Mouse (Mus musculus) embryonic facial prominence, embryonic 10.5 days (tissue): Measurements from ENCODE around the gene Nt5c2. TPM values are rescaled to one million over a fixed set of nuclear protein-coding genes. Genes with fewer than 3 reads are reported as not detected.

Experiments
- DNase-seq: peaks from one replicate; pipeline ENCODE4 v3.0.0-alpha.2; 2017; ENCODE audit warnings: low spot score
- H3K27ac ChIP-seq: fragments of 300-500 bp; sonication (generic); replicated peaks from 2 replicates; pipeline ENCODE4 v1.5.1; 2016; ENCODE audit warnings: mild to moderate bottlenecking
- H3K27me3 ChIP-seq: fragments of 300-500 bp; sonication (generic); replicated peaks from 2 replicates; pipeline ENCODE4 v1.6.1; 2016; ENCODE audit warnings: low read depth, mild to moderate bottlenecking; ENCODE audit not compliant: poor library complexity, severe bottlenecking
- H3K36me3 ChIP-seq: fragments of 300-500 bp; sonication (generic); replicated peaks from 2 replicates; pipeline ENCODE4 v1.6.1; 2016; ENCODE audit warnings: mild to moderate bottlenecking, moderate library complexity
- H3K4me1 ChIP-seq: fragments of 300-500 bp; sonication (generic); 2 replicates; pipeline ENCODE4 v1.6.1; 2016
- H3K4me3 ChIP-seq: fragments of 300-500 bp; sonication (generic); 2 replicates; pipeline ENCODE4 v1.5.1; 2016; ENCODE audit warnings: mild to moderate bottlenecking, moderate library complexity
- H3K9me3 ChIP-seq: fragments of 300-500 bp; sonication (generic); 2 replicates; pipeline ENCODE4 v1.6.1; 2016; ENCODE audit warnings: mild to moderate bottlenecking
- WGBS: fragments of 180-500 bp; shearing (Covaris S2); methylation state at CpG from one replicate; pipeline ENCODE4 v1.1.7; 2016; 5-methylcytosine and 5-hydroxymethylcytosine counted together
- polyA plus RNA-seq: library from polyadenylated mRNA; unstranded; fragments of >200 nt; fragmentation: Nextera tagmentation; extraction: Ambion mirVana; gene quantifications from 2 replicates; pipeline ENCODE4 v1.2.1, GENCODE M21; 2016

Gene Nt5c2
- polyA plus RNA-seq, 1 experiment from 2014 or later = 73.7 TPM

DNA sequence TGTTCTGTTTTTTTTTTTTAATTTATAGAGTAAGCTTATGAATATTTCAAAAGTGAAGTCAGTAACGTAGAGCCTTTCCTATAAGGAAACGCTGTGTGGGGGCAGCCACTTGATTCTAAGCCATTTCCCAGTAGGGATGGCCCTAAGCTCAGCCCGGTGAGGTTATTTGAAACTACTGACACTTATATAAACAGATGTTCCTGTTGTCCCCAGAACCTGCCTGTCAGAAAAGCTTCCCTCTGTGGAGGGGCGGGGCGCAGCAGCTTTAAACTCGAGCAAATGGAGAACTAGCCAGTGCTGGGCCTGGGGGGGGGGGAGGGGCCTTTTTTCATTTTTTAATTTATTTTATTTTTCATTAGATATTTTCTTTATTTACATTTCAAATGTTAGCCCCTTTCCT is 150.9 kb downstream of the Nt5c2 start:
- Histone ChIP-seq H3K27me3 (no peaks in the 10 kb centered on the region), H3K27ac (no peak overlapping the region), H3K9me3 (no peaks in the 10 kb centered on the region), H3K4me3 (no peak overlapping the region), H3K4me1 (peaks cover 18% of the 10 kb centered on the region), H3K36me3 (no peaks in the 10 kb centered on the region)
- 66% methylated on average over 6 of the region's 6 CpGs for WGBS
- DNase-seq = no peak

DNA sequence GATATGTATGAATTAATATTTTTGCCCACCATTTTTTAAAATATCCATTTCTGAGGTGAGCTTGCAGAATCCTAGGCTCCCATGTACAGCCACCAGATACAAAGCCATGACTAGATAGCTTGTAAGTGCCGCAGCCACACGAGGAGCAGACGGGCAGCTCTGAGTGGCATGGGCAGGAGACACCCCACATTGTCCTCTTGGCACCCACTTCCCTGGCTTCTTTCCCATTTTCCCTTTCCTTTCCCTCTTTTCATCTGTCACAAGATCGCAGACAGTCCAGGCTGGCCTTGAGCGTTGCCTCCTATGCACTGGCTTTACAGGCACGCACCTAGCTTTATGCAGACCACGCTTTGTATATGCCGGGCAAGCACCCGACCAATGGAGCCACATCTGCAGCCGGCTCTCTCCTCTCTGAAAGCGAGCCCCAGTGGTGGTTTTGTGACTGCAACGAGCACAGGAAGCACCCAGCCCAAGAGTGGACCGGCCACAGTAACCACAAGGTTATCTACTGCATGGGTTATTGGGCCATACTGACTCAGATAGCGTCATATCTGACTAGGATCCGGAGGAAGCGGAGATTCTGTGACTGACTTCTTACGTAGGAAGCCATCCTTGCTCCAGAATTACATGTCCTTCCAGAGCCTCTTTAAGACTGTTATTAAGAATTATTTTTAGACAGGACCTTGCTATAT is 151.6 kb downstream of the Nt5c2 start:
- DNase-seq = no peak

DNA sequence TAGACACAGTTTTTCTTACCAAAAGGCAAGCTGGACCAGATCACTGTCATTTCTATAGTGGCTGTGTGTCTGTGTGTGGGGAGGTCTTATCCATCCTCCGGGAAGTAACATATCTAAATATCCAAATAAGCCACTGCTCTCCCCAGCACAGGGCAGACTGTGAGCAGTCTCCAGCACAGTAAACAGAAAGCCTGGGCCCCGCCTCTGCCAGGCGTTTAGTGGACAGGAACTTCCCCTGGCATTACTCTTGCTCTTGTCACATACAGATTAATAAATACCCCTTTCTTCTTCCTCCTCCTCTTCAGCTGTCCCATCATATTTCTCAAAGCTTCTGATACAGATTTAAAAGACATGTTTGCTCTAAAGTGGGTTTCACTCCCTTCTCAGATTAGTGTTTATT is 152.4 kb downstream of the Nt5c2 start:
- H3K9me3 ChIP-seq = no peaks in the 10 kb centered on the region
- H3K36me3 ChIP-seq = no peaks in the 10 kb centered on the region
- WGBS = 62% methylated on average over 3 of the region's 3 CpGs
- no peak overlapping the region for H3K27ac ChIP-seq
- DNase-seq = no peak
- H3K4me3 ChIP-seq = no peak overlapping the region
- H3K4me1 ChIP-seq = peaks cover 16% of the 10 kb centered on the region
- H3K27me3 ChIP-seq = no peaks in the 10 kb centered on the region

More for the DNA sequence above, 151.6 kb downstream of the Nt5c2 start:
- 87% methylated on average over 17 of the region's 17 CpGs for WGBS
- Histone ChIP-seq H3K27me3 (no peaks in the 10 kb centered on the region), H3K4me3 (no peak overlapping the region), H3K9me3 (no peaks in the 10 kb centered on the region), H3K27ac (no peak overlapping the region), H3K36me3 (no peaks in the 10 kb centered on the region), H3K4me1 (peaks cover 14% of the 10 kb centered on the region)

DNA sequence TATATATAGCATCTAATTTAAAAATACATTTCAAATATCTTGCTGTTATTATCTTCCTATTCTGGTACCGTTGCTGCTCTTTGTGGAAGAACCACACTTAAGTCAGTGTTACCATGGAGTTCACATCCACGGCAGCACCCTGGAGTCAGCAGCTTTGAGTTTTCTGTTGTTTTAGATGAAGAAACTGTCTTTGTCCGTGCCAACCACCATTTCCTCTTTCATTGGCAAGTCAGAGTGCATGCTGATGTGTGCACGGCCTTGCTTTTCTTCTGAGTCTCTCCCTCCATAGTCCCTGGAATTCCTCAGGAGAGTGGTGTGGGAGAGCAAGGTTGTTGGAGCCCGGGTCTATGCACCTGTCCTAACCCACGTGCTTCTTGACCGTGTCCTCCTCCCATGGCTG is 156.8 kb downstream of the Nt5c2 start:
- H3K36me3 ChIP-seq = no peaks in the 10 kb centered on the region
- peaks cover 28% of the 10 kb centered on the region for H3K4me1 ChIP-seq
- no peaks in the 10 kb centered on the region for H3K27me3 ChIP-seq
- no peak overlapping the region for H3K4me3 ChIP-seq
- 88% methylated on average over 7 of the region's 7 CpGs for WGBS
- no peak for DNase-seq
- no peak overlapping the region for H3K27ac ChIP-seq
- H3K9me3 ChIP-seq = no peaks in the 10 kb centered on the region

GRCm38 (mm10) chr19:46857277-46857989 is 157.5 kb downstream of the Nt5c2 start:
- Histone ChIP-seq H3K27me3 (no peaks in the 10 kb centered on the region), H3K36me3 (no peaks in the 10 kb centered on the region), H3K9me3 (no peaks in the 10 kb centered on the region), H3K4me3 (no peak overlapping the region), H3K27ac (no peak overlapping the region), H3K4me1 (peaks cover 28% of the 10 kb centered on the region)
- 68% methylated on average over 9 of the region's 9 CpGs for WGBS
- DNase-seq = peak; percentile 22

GRCm38 (mm10) chr19:46856780-46857179 is 158.2 kb downstream of the Nt5c2 start:
- Histone ChIP-seq H3K4me3 (no peak overlapping the region), H3K4me1 (peaks cover 28% of the 10 kb centered on the region), H3K9me3 (no peaks in the 10 kb centered on the region), H3K36me3 (no peaks in the 10 kb centered on the region), H3K27ac (no peak overlapping the region), H3K27me3 (no peaks in the 10 kb centered on the region)
- 39% methylated on average over 10 of the region's 10 CpGs for WGBS
- no peak for DNase-seq

DNA sequence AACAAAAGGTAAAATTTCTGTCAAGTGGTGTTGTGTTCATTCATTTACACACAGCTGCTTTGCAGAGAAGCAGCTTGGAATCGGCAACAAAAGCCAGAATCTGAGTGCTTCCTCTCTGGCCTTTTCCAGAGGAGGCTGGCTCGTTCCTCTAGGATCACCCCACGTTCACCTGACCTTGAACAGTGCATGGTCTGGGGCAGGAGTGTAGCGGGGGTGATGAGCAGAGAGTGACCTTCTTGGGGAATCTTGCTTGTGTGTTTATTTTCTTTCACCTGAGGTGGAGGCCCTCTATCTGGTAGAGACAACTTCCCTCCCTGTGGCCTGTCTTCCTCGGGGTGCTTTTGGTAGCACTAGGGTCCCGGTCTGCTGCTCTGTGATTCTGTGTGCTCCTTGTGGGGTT is 158.7 kb downstream of the Nt5c2 start:
- no peaks in the 10 kb centered on the region for H3K27me3 ChIP-seq
- 62% methylated on average over 6 of the region's 6 CpGs for WGBS
- no peaks in the 10 kb centered on the region for H3K9me3 ChIP-seq
- 0 out of 2 replicates have a peak overlapping the region, but pooled peaks have one; percentile 48 for H3K27ac ChIP-seq
- no peak overlapping the region for H3K4me3 ChIP-seq
- no peak for DNase-seq
- H3K4me1 ChIP-seq = peaks cover 28% of the 10 kb centered on the region
- H3K36me3 ChIP-seq = no peaks in the 10 kb centered on the region

DNA sequence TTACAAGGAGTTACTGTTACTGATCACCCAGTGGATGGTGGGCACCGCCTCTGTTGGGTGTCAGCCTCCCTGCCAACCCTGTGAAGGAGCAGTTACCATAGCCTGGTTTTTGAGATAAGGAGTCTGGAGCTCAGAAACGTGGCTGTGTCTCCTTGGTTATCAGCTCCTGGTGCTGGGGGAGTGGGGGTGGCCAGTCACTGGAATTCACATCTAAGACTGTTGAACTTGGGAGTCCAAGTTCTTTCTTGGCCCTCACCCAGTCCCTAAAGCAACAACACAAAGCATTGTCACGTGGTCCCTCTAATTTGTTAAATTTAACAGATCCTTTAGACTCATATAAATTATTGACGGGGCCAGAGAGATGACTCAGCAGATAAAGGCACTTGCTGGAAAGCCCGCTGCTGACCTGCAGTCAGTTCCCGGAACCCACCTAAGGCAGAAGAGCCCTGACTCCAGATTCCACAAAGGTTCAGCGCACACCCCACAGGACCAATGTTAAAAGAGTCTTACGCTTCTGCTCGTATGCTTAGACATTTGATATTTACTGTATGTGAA is 165.4 kb downstream of the Nt5c2 start:
- 86% methylated on average over 9 of the region's 9 CpGs for WGBS
- H3K27ac ChIP-seq = no peak overlapping the region

GRCm38 (mm10) chr19:46848381-46849268 is 166.3 kb downstream of the Nt5c2 start:
- H3K9me3 ChIP-seq = no peaks in the 10 kb centered on the region
- DNase-seq = no peak
- H3K36me3 ChIP-seq = no peaks in the 10 kb centered on the region
- H3K27me3 ChIP-seq = no peaks in the 10 kb centered on the region
- 0 out of 2 replicates have a peak overlapping the region, but pooled peaks have one; percentile 21 for H3K27ac ChIP-seq
- H3K4me1 ChIP-seq = no peaks in the 10 kb centered on the region
- 83% methylated on average over 14 of the region's 14 CpGs for WGBS
- no peak overlapping the region for H3K4me3 ChIP-seq

More for the DNA sequence above, 165.4 kb downstream of the Nt5c2 start:
- H3K9me3 ChIP-seq = no peaks in the 10 kb centered on the region
- H3K36me3 ChIP-seq = no peaks in the 10 kb centered on the region
- H3K27me3 ChIP-seq = no peaks in the 10 kb centered on the region
- DNase-seq = no peak
- peaks cover 7% of the 10 kb centered on the region for H3K4me1 ChIP-seq
- H3K4me3 ChIP-seq = no peak overlapping the region

DNA sequence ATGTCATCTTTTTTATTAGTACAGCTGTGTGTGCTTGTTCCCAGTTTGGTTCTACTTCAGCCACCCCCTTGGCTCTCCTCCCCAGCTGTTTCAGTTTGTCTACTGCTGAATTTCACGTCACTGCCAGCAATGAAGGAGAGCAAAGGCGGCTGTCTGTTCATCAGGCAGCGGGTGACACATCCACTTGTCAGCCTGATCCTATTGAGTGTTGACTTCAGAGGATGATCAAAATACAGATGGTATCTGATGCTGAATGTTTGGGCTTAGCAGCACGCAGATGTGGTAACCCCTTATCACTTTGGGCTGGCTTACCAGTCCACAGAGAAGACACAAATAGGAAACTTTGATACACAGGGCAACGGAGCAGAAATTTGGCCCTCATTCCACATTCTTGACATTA is 168.5 kb downstream of the Nt5c2 start:
- Histone ChIP-seq H3K4me1 (peaks cover 8% of the 10 kb centered on the region), H3K36me3 (no peaks in the 10 kb centered on the region), H3K9me3 (no peaks in the 10 kb centered on the region), H3K4me3 (no peak overlapping the region), H3K27me3 (no peaks in the 10 kb centered on the region), H3K27ac (no peak overlapping the region)
- DNase-seq = no peak
- WGBS = 87% methylated on average over 5 of the region's 5 CpGs

GRCm38 (mm10) chr19:46846056-46846455 is 168.9 kb downstream of the Nt5c2 start:
- 86% methylated on average over 7 of the region's 7 CpGs for WGBS
- H3K36me3 ChIP-seq = no peaks in the 10 kb centered on the region
- H3K9me3 ChIP-seq = no peaks in the 10 kb centered on the region

GRCm38 (mm10) chr19:46843030-46843429 is 171.9 kb downstream of the Nt5c2 start:
- WGBS = 78% methylated on average over 2 of the region's 2 CpGs
- no peak for DNase-seq
- Histone ChIP-seq H3K4me3 (no peak overlapping the region), H3K36me3 (no peaks in the 10 kb centered on the region), H3K4me1 (peaks cover 12% of the 10 kb centered on the region), H3K9me3 (no peaks in the 10 kb centered on the region), H3K27ac (no peak overlapping the region), H3K27me3 (no peaks in the 10 kb centered on the region)

More at GRCm38 (mm10) chr19:46846056-46846455, 168.9 kb downstream of the Nt5c2 start:
- Histone ChIP-seq H3K4me3 (no peak overlapping the region), H3K4me1 (peaks cover 8% of the 10 kb centered on the region), H3K27ac (no peak overlapping the region), H3K27me3 (no peaks in the 10 kb centered on the region)
- DNase-seq = no peak
